Mouse (Mus musculus): ENCODE data around the gene Ppp2ca.

Ppp2ca gene

GRCm38 (mm10) chr11:52098398-52098946 lies at the start of gene Ppp2ca:
Ppp2ca (plus strand) TSS chr11:52098681.
- peak; percentile 97 to 98 for DNase-seq (ENCODE audit: low read depth in 1 of 2, low spot score in 2 of 2)

- no peak for DNase-seq (ENCODE audit: low read depth in 1 of 2, low spot score in 2 of 2)
Observed at GRCm38 (mm10) chr11:52053371-52053770, 45.1 kb upstream of the Ppp2ca start.

DNA sequence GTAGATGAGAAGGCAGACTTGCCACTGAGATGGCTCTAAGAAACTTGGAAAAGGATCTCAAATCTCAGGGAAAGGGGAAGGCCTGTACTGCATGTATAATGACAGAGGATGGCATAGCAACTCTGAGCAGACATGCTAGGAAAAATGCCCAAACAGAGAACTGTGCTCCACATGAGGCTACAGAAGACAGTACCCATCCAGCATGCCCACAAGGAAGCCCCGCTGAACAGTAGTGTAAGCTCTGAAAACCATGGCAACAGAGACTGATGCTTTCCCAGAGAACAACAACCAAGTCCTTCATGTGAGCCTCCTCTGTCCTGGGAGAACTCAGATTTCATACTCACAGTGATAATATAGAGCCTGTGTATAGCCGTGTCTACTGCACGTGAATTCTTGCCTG lies 43.8 kb upstream of the Ppp2ca start:
- DNase-seq (ENCODE audit: low read depth in 1 of 2, low spot score in 2 of 2): no peak

DNA sequence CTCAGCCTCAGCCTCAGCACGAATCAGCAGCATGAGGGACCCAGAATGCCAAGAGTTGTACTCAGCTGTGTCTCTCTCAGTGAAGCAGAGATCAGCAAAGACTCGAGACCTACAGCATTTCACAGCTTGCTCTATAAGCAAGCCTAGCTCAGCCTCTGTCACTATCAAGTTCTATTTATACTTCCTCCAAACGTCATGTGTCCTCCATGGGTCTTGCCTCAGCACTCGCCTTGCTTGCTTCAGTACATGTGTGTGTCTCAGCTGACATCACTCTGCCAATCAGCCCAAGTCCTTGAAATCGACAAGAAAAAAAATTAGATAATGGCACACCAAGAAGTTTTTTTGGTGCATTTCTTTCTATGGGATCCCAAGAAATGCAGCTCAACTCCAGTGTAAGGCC lies 42.3 kb upstream of the Ppp2ca start:
- DNase-seq (ENCODE audit: low read depth in 1 of 2, low spot score in 2 of 2): no peak

DNA sequence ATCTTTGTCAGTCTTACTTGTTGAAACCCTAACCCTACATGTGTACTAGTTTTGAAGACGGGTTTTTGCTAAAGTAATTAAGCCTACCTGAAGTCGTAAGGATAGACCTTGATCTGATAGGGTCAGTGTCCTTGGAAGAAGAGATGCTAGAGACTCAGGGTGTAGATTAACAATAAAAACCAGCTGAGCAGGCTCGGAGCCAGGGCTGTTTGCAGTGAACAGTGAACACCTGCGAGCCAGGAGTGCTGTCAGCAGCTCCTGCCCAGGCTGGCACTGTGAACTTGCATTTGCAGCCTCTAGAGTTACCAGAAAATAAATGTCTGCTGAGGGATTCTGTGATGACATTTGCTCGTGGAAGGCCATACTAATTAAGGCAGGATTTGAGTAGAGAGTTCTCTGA lies 39.5 kb upstream of the Ppp2ca start:
- no peak for DNase-seq (ENCODE audit: low read depth in 1 of 2, low spot score in 2 of 2)

DNA sequence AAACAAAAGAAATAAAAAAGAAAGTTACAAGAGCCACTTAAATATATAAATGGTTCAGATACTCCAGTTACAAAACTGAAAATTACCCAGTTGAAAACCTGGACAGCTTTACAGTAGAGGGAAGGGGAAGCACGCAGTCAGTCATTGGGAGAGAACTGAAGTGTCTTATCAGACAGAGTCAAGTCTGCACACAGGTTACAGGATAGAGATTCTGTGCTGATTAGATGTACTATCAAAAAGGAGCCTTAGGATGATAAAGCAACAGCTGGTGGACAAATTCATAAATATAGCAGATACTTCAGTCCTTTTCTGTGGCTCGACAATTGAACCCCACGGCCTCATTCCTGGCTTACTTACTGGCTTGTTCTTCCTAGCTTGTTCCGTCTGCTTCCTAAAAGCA lies 38.2 kb upstream of the Ppp2ca start:
- no peak for DNase-seq (ENCODE audit: low read depth in 1 of 2, low spot score in 2 of 2)

GRCm38 (mm10) chr11:52062406-52062805 lies 36.1 kb upstream of the Ppp2ca start:
- DNase-seq (ENCODE audit: low read depth in 1 of 2, low spot score in 2 of 2): no peak

GRCm38 (mm10) chr11:52064398-52064797 lies 34.1 kb upstream of the Ppp2ca start:
- DNase-seq (ENCODE audit: low read depth in 1 of 2, low spot score in 2 of 2): no peak

GRCm38 (mm10) chr11:52065841-52066240 lies 32.6 kb upstream of the Ppp2ca start:
- DNase-seq (ENCODE audit: low read depth in 1 of 2, low spot score in 2 of 2): no peak

GRCm38 (mm10) chr11:52071768-52072167 lies 26.7 kb upstream of the Ppp2ca start:
- peak; percentile 25 to 40 for DNase-seq (ENCODE audit: low read depth in 1 of 2, low spot score in 2 of 2)

GRCm38 (mm10) chr11:52073528-52074170 lies 24.8 kb upstream of the Ppp2ca start:
- no peak for DNase-seq (ENCODE audit: low read depth in 1 of 2, low spot score in 2 of 2)

DNA sequence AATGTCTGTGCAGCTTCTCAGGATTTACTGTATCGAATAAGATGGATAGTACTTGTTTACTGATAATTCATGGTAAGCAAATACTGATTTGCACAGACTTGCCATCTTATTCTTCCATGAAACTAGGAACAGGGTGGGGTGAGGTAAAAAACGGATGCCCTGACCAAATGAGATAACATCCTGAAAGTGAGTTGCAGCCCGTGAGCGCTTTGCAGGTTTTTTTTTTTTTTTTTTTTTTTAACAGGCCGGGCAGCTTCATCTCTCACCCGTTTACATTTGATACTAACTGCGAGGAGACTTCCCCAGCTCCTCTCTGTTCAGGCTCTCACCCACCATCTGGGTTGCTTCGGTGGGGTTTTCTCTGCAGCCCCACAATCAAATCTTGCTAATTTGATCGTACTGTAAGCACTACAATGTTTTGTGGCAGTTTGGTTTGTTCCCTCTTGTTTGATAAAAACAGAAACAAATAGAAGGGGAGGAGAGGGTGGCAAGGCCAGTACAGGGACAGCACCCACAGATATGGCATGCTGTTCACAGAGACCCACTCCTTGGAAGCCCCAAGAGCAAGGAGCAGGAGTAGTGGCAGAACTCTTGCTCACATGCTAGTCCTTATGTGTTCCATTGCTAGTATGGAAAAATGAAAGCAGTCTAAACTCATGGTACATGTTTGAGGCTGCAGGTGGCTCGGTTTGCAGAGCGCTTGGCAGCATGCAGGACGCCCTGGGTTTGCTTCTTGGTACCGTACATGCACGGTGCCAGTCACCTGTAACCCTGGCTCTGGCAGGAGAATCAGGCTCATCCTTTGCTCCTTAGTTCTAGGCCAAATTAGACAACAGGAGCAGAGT lies 23.6 kb upstream of the Ppp2ca start:
- DNase-seq (ENCODE audit: low read depth in 1 of 2, low spot score in 2 of 2): no peak

GRCm38 (mm10) chr11:52075794-52076633 lies 22.5 kb upstream of the Ppp2ca start:
- DNase-seq (ENCODE audit: low read depth in 1 of 2, low spot score in 2 of 2): peak; percentile 28 to 56

DNA sequence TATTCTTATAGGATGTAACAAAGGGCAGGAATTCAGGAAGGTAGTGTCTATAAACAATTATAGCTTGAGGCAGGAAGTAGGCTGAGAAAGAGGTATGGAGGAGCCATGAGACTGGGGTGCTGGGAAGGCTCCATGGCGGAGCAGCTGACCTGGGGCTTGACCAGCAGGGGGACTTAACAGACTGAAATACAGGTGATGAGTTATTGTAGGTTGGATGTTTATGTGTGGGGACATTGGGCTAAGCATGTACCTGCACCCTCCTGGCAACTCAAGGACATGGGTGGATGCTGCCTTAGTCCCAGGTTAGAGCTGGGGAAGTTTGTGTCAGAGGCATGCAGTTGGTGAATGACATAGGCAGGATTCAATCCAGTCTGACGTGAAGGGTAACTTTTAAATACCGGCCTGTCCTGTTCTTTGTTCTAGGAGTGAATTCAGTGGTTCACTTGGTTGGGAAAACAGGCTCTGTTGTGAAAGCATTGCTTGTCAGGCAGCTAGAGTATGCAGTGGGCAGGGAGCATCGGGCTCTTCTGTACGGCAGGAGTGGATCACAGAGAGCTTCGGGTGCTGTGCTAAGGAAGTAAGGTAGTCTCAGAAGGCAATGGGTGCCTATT lies 21.6 kb upstream of the Ppp2ca start:
- DNase-seq (ENCODE audit: low read depth in 1 of 2, low spot score in 2 of 2): no peak

GRCm38 (mm10) chr11:52077939-52078338 lies 20.5 kb upstream of the Ppp2ca start:
- no peak for DNase-seq (ENCODE audit: low read depth in 1 of 2, low spot score in 2 of 2)

- DNase-seq (ENCODE audit: low read depth in 1 of 2, low spot score in 2 of 2): peak; percentile 49 to 77
Observed at GRCm38 (mm10) chr11:52079978-52080377, 18.5 kb upstream of the Ppp2ca start.

- no peak for DNase-seq (ENCODE audit: low read depth in 1 of 2, low spot score in 2 of 2)
Observed at GRCm38 (mm10) chr11:52080656-52081055, 17.8 kb upstream of the Ppp2ca start.

GRCm38 (mm10) chr11:52085857-52086203 lies 12.7 kb upstream of the Ppp2ca start:
- no peak for DNase-seq (ENCODE audit: low read depth in 1 of 2, low spot score in 2 of 2)

DNA sequence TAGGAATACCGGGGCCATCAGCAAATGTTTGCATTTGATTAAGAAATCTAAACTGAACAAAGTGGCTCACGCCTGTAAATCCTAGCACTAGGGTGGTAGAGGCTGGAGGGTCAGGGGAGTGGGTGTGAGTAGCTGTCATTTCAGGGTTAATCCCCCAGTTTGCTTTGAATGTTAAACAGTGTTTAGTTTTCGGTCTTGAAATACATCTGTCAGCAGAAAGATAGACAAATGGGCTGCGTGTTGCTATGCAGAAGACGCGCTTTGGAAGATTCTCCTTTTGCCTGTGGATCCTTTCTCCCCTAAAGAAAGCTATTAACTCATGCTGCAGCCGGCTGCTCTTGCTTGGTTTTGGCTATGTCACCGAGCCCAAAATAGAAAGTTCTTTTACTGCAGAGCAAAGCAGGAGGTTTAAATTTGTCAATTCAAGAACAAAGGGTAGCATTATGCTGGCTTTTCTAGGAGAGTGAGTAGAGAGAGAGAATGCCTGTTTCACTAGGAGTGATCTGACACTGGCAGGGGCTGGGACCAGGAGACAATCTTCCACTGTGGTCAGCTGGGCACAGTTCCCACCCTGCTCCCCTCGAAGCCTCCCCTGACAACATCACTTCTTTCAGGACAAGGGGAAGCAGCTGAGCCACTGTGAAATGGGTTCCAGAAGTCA lies 12.1 kb upstream of the Ppp2ca start:
- DNase-seq (ENCODE audit: low read depth in 1 of 2, low spot score in 2 of 2): no peak

DNA sequence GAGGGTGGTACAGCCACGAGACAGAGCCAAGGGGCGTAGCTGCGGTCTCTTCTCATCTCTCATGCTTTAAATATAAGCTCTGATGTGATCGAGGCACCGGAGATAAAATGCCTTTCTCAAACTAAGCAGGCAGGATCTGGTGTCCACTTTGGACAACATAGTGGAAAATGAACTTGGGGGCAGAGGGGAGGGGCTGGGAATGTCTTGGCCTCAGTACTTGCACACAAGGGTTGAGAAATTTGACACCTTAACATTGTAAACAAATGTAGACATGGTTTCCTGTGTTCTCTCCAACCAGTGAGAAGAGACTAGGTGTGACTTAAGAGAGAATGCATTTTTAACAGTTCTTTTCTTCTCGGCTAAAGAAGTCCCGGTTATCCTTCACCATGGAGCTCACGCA lies 9.2 kb upstream of the Ppp2ca start:
- DNase-seq (ENCODE audit: low read depth in 1 of 2, low spot score in 2 of 2): no peak

GRCm38 (mm10) chr11:52091261-52091660 lies 7.2 kb upstream of the Ppp2ca start:
- DNase-seq (ENCODE audit: low read depth in 1 of 2, low spot score in 2 of 2): no peak

Measured in monocyte, adult 2 months (primary cell).